Mouse (Mus musculus): ENCODE data around the gene Ibtk.

Ibtk gene

DNA sequence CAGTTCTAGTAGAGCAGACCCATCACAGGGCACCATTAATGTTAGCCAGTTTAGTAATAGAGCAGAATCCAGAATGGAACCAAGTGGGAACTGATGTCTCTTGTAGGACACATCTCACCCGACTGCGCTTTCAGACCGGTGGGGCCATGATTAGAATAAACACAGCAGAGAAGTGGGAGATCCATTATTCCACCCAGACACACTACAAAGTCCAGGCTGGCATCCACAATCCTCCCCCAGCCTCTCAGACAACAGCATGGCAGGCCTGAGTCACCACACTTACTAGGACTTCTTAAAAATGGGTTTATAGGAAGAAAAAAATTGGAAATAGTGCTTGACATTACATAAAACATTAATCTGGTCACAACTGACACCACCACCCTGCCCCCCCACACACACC lies 53.5 kb downstream of the Ibtk start:
- DNase-seq, result no peak

DNA sequence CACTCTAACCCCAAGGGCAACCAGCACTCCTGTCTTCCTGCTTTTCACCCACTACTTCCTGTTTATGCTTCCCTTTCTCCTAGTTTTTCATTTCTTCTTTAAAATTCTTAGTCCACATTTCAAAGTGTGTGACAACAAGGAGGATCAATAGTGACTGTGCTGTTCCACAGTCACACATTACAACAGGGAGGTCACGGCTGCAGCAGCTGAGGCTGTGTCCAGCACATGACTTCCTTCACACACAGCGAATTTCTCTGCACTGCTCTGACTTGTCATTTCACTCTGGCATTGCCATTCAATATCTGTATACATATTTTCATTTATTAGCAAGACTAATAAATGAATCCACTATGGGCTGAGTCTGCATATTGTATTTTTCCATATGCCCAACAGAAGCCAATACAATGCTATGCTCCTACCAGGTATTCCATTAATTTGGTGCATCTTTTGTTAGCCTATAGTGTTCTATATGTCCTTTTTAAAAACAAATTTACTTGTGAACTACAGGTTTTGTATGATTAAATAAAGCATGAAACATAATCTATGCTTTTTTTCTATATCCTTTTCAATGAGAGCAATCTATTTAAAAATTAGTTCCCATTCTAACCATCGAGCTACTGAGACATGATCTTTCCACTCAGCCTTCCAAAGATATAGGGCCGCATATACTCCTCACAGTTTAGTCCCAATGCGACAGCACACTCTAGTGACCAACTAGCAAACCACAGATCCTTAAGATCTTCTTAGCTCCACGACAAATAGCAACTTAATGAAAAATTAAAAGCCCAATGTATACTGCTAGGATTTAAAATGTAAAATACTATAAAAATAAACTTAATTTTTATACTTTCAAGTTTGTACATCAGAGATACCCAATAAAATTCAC lies 55.7 kb downstream of the Ibtk start:
- DNase-seq, result no peak

DNA sequence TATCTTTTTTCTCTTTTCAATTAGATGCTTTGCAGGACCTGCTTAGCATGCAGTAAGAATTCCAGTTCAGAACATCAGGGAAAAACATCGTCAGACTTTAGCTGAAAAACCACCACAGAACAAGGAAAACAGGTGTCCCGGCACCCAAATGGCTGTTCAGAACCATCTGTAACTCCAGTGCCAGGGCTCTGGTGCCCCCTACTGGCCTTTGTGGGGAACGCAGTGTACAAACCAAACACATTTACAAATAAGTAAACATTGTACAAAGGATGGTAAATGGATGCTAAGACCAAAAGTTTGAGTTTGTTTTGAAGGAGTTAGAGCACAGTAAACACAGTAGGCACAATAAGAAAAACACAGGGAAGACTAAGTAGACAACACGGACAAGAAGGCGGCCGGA lies 64.1 kb downstream of the Ibtk start:
- peak; percentile 21 for DNase-seq

- no peak for DNase-seq
These were observed 73.8 kb downstream of the Ibtk start for GRCm38 (mm10) chr9:85675131-85675905.

- DNase-seq, result no peak
These were observed 75.1 kb downstream of the Ibtk start for GRCm38 (mm10) chr9:85673907-85674481.

DNA sequence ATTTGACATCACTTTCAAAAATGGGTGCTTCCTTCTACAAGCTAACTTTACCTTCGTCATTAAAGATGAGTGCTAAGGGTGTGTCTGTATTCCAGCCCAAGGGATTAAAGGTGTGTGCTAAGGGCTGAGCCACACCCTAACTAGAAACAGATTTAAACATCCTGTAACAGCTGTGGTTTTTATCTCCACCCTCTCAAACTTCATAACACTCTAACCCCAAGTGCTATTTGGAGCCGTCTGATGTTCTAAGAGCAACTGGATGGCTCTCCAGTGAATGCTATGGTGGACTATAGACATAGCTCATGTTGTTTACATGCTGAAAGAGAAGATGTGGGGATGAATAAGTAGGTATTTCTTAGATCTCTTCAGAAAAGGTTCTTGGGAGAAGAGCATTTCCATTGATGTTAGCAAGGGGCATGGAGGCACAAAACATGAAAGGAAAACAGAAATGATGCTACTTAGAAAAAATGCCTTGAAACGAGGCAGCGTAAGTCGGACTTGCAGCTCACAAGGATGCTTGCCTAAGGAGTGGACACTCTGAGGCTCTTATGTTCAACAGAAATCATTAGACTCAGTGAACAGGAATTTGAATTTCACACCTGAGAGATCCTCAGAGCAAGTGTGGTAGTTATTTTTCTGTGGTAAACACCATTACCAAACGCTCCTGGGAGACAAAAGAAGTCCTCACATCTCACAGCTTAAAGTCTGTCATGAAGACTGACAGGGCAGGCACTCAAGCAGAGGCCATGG lies 77.4 kb downstream of the Ibtk start:
- no peak for DNase-seq

DNA sequence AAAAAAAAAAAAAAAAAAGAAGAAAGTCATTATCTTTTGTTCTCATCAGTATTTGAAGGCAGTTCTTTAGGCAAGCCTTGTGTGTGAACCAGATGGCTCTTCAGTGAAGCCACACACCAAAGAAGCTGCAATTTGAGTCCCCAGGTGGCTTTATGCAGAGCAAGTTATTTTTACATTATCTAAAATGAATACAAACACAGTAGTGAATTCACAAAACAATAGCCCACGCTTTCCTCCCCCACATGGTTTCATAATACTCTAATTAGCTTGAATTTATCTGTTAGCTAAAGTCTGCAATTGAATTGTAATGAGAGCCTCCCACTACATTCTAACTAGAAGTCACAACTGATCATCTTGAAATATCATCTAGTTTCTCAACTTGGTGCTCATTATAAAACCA lies 84.8 kb downstream of the Ibtk start:
- no peak for DNase-seq

GRCm38 (mm10) chr9:85663810-85664209 lies 85.3 kb downstream of the Ibtk start:
- no peak for DNase-seq

DNA sequence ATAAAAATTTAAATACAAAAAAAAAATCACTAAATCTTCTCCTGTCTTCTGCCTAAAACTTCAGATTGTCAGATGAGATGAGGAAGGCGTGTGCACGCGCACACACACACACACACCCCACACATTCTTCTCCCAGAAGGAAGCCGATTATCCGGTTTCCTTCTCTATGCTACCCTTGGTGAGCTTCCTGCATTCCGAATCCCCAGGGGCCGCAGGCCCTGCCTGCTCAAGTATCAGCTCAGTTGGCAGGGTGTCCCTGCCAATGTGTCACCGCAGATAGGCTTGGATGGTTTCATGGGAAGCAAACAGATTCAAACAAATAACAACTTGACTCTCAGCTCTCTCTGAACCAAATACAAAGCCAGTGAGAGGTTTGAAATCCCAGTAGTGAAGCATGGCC lies 86.0 kb downstream of the Ibtk start:
- DNase-seq, result no peak

DNA sequence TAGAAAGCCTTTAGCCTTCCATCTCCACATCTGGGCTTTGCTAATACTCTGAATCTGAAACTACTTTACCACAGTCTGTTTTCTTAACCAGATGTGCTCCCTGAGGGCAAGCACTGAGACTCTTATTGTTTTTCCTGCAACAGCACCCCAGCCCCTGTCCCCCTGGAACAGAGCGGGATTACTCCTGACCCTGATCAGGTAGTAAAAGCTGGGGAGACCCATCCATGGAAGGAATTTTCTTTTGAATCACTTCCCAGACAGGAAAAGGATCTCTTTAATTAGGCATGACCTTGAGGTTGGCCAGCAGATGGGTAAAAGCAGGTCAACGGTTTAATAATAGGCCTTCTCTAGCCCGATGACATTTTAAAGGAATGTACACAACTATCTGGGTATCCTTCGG lies 95.7 kb downstream of the Ibtk start:
- no peak for DNase-seq

DNA sequence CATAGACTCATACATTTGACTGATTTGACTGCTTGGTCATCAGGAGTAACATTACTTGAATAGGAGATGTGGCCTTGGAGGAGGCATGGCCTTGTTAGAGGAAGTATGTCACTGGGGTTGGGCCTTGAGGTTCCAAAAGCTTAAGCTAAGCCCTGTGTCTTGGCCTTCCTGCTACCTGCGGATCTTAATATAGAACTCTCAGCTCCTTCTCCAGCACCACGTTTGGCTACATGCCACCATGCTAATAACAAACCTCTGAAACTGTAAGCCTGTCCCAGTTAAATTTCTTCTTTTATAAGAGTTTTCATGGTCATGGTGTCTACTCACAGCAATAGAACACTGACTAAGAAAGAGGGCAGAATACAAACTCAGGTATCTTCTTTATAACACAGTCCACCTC lies 110.9 kb downstream of the Ibtk start:
- no peak for DNase-seq

Measured in thymus, postnatal 25 days (tissue).